Mouse (Mus musculus) embryonic fibroblast, embryonic 13.5 days (primary cell): ENCODE measurements around the gene Abca4.

ENCODE experiments used
- CTCF ChIP-seq: IDR thresholded peaks from 2 replicates; pipeline ENCODE4 v1.5.1; 2011; ENCODE audit warnings: mild to moderate bottlenecking, control low read depth, low read length, moderate library complexity, borderline replicate concordance; ENCODE audit not compliant: insufficient read depth
- POLR2A ChIP-seq: IDR thresholded peaks from 2 replicates; pipeline ENCODE4 v1.6.1; 2011; ENCODE audit warnings: low read depth, mild to moderate bottlenecking, control low read depth, low read length, moderate library complexity

- TF ChIP-seq CTCF, result no peak
- no peak for TF ChIP-seq POLR2A
Measured at GRCm38 (mm10) chr3:122198532-122198931, 154.3 kb downstream of the Abca4 start.
